Mouse (Mus musculus) intestine, postnatal 0 days (tissue): ENCODE measurements around the gene Foxj3. TPM values are rescaled to one million over a fixed set of nuclear protein-coding genes. Genes with fewer than 3 reads are reported as not detected.

Source experiments
- ATAC-seq: fragments of 200-750 bp; cut with Nextera tagmentation; 2 replicates; pipeline ENCODE4 v1.8.0; 2017; ENCODE audit warnings: mild to moderate bottlenecking, moderate TSS enrichment, moderate library complexity
- H3K27ac ChIP-seq: fragments of 300-500 bp; sonication (generic); 2 replicates; pipeline ENCODE4 v1.5.1; 2014; ENCODE audit warnings: mild to moderate bottlenecking, low read depth, low read length, moderate library complexity
- H3K27me3 ChIP-seq: fragments of 300-500 bp; sonication (generic); replicated peaks from 2 replicates; pipeline ENCODE4 v1.6.1; 2014; ENCODE audit warnings: low read length, mixed read lengths; ENCODE audit not compliant: control insufficient read depth, insufficient read depth
- H3K36me3 ChIP-seq: fragments of 300-500 bp; sonication (generic); 2 replicates; pipeline ENCODE4 v1.6.1; 2014; ENCODE audit warnings: mild to moderate bottlenecking, moderate library complexity; ENCODE audit not compliant: control insufficient read depth, insufficient read depth
- H3K4me1 ChIP-seq: fragments of 300-500 bp; sonication (generic); replicated peaks from 2 replicates; pipeline ENCODE4 v1.6.1; 2014; ENCODE audit warnings: antibody characterized with exemption, low read length, mixed read lengths; ENCODE audit not compliant: control insufficient read depth, insufficient read depth
- H3K4me2 ChIP-seq: fragments of 300-500 bp; sonication (generic); replicated peaks from 2 replicates; pipeline ENCODE4 v1.6.1; 2014; ENCODE audit warnings: low read depth, mild to moderate bottlenecking, moderate library complexity
- H3K4me3 ChIP-seq: fragments of 300-500 bp; sonication (generic); 2 replicates; pipeline ENCODE4 v1.5.1; 2014; ENCODE audit warnings: low read depth, low read length
- H3K9ac ChIP-seq: fragments of 300-500 bp; sonication (generic); 2 replicates; pipeline ENCODE4 v1.6.1; 2014; ENCODE audit warnings: mild to moderate bottlenecking, low read depth, low read length
- H3K9me3 ChIP-seq: fragments of 300-500 bp; sonication (generic); 2 replicates; pipeline ENCODE4 v1.6.1; 2016; ENCODE audit warnings: mixed run types; ENCODE audit not compliant: control insufficient read depth
- CTCF ChIP-seq: sonication (generic); IDR thresholded peaks from 2 replicates; pipeline ENCODE4 v1.5.1; 2016; ENCODE audit warnings: low read depth, mild to moderate bottlenecking, control low read depth, antibody characterized with exemption, moderate library complexity
- WGBS: fragments of 180-500 bp; shearing (Covaris S2); extraction: QIAGEN DNeasy Blood & Tissue Kit; methylation state at CpG from one replicate; pipeline ENCODE4 v1.1.7; 2014; 5-methylcytosine and 5-hydroxymethylcytosine counted together
- polyA plus RNA-seq: library from polyadenylated mRNA; unstranded; fragments of >200 nt; fragmentation: Nextera tagmentation; extraction: Ambion mirVana; gene quantifications from 2 replicates; pipeline ENCODE4 v1.2.1, GENCODE M21; 2015

Gene Foxj3
- polyA plus RNA-seq, 1 experiment from 2014 or later = 11.8 TPM

DNA sequence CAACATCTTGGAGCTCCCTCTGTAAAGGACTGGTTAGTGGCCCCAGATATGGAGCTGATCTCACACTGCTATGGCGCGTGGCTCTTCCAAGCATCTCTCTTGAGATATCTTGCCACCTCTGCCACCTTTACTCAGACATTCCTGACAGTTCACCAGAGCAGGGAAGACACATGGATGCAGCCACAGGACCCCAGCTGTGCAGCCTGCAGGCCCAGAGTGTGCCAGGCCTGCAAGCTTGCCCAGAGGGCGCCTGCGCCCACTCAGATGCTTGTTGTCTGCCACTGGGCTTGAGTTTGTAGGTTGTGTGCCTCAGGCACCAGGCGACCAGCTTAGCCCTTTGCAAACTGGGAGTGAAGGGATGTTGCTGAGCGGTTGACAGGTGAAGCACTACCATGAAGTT lies 133.9 kb downstream of the Foxj3 start:
- Histone ChIP-seq H3K27ac (no peak overlapping the region), H3K36me3 (no peaks in the 10 kb centered on the region), H3K27me3 (0 out of 2 replicates have a peak, but pooled peaks cover 2% of the 10 kb centered on the region), H3K9me3 (no peaks in the 10 kb centered on the region), H3K4me1 (no peaks in the 10 kb centered on the region), H3K9ac (no peak overlapping the region), H3K4me2 (no peak overlapping the region), H3K4me3 (no peak overlapping the region)
- TF ChIP-seq CTCF = no peak
- 86% methylated on average over 6 of the region's 6 CpGs for WGBS
- ATAC-seq = no peak

- no peak for ATAC-seq
- Histone ChIP-seq H3K27me3 (0 out of 2 replicates have a peak, but pooled peaks cover 2% of the 10 kb centered on the region), H3K4me2 (no peak overlapping the region), H3K36me3 (no peaks in the 10 kb centered on the region), H3K9me3 (no peaks in the 10 kb centered on the region), H3K4me1 (no peaks in the 10 kb centered on the region), H3K9ac (no peak overlapping the region), H3K27ac (no peak overlapping the region), H3K4me3 (no peak overlapping the region)
- 90% methylated on average over 9 of the region's 9 CpGs for WGBS
- no peak for TF ChIP-seq CTCF
Measured at GRCm38 (mm10) chr4:119671164-119671563, 134.4 kb downstream of the Foxj3 start.

DNA sequence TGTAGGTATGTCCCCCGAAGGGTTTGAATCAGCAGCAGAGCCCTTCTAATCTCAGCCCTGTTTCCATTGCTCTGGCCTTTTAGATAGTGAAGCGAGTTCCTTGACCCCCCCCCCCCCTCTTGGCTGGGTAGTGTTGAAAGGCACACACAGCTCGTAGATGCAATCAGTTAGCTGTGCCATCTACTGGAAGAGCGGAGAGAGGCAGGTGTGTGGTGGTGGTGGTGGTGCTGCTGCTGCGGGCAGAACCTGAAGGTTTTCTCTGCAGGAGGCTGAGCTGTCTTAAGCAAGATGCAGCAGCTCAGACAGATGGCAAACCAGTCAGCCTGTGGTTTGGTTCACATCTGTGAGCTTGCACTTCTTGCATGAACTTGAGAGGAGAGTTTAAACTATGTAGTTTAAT lies 135.9 kb downstream of the Foxj3 start:
- H3K4me3 ChIP-seq = no peak overlapping the region
- no peak overlapping the region for H3K27ac ChIP-seq
- no peak overlapping the region for H3K9ac ChIP-seq
- no peaks in the 10 kb centered on the region for H3K4me1 ChIP-seq
- 0 out of 2 replicates have a peak, but pooled peaks cover 2% of the 10 kb centered on the region for H3K27me3 ChIP-seq
- WGBS = 36% methylated on average over 5 of the region's 5 CpGs
- peak; percentile 62 for TF ChIP-seq CTCF
- H3K4me2 ChIP-seq = no peak overlapping the region
- no peak for ATAC-seq
- no peaks in the 10 kb centered on the region for H3K36me3 ChIP-seq
- H3K9me3 ChIP-seq = no peaks in the 10 kb centered on the region

Other genes with a start within 250 kb of the Foxj3 start
- 530 and 553 TPM in 2 replicates for gene Ybx1, start 242.4 kb upstream of the Foxj3 start, polyA plus RNA-seq
- gene Ppih, start 216.5 kb upstream of the Foxj3 start, polyA plus RNA-seq = 40.9 and 47.9 TPM in 2 replicates
- 0.64 and 1.3 TPM in 2 replicates for gene Ccdc30, start 121.5 kb upstream of the Foxj3 start, polyA plus RNA-seq
- 83.9 and 92.5 TPM in 2 replicates for gene Ppcs, start 114.6 kb upstream of the Foxj3 start, polyA plus RNA-seq
- 0.52 and 0.59 TPM in 2 replicates for gene Zmynd12, start 114.2 kb upstream of the Foxj3 start, polyA plus RNA-seq
- 0.35 TPM in 2 replicates for gene Rimkla, start 44.4 kb upstream of the Foxj3 start, polyA plus RNA-seq
- gene Frg2f1, start 2.5 kb downstream of the Foxj3 start, polyA plus RNA-seq = 4.8 and 5.9 TPM in 2 replicates
- 1,981 and 2,155 TPM in 2 replicates for gene Guca2a, start 100.7 kb downstream of the Foxj3 start, polyA plus RNA-seq
- 1,738 and 1,809 TPM in 2 replicates for gene Guca2b, start 122.0 kb downstream of the Foxj3 start, polyA plus RNA-seq
- gene Hivep3, start 196.8 kb downstream of the Foxj3 start, polyA plus RNA-seq = 4.0 and 4.1 TPM in 2 replicates